Mouse (Mus musculus) cerebellum, adult 2 months (tissue): ENCODE results near the gene Carmil3. TPM values are rescaled to one million over a fixed set of nuclear protein-coding genes. Genes with fewer than 3 reads are reported as not detected.

ENCODE experiments used
- DNase-seq, 2 experiments: peaks; one replicate each; pipeline ENCODE4 v3.0.0; 2021
- H3K27ac ChIP-seq: fragments of 200-500 bp; 2 replicates; pipeline ENCODE4 v1.5.1; 2012; ENCODE audit warnings: low read length, control low read depth, inconsistent platforms; ENCODE audit not compliant: insufficient read depth
- H3K27me3 ChIP-seq: fragments of 200-500 bp; 2 replicates; pipeline ENCODE4 v1.6.1; 2012; ENCODE audit warnings: inconsistent platforms, mild to moderate bottlenecking, low read length, moderate library complexity; ENCODE audit not compliant: control insufficient read depth, insufficient read depth
- H3K4me1 ChIP-seq: fragments of 200-500 bp; 2 replicates; pipeline ENCODE4 v1.6.1; 2011; ENCODE audit warnings: low read length; ENCODE audit not compliant: control insufficient read depth, insufficient read depth
- H3K4me3 ChIP-seq: fragments of 200-500 bp; replicated peaks from 2 replicates; pipeline ENCODE3; 2011; ENCODE audit warnings: mild to moderate bottlenecking, low read depth, low read length, control low read depth; ENCODE audit not compliant: insufficient read depth
- CTCF ChIP-seq: fragments of 200-500 bp; IDR thresholded peaks from 2 replicates; pipeline ENCODE4 v1.5.1; 2011; ENCODE audit warnings: low read depth, mild to moderate bottlenecking, control low read depth, low read length, moderate library complexity, borderline replicate concordance; ENCODE audit not compliant: insufficient read depth
- POLR2A ChIP-seq: fragments of 200-500 bp; IDR thresholded peaks from 2 replicates; pipeline ENCODE4 v1.6.1; 2011; ENCODE audit warnings: low read length, control low read depth, borderline replicate concordance; ENCODE audit not compliant: insufficient read depth
- WGBS: fragments of 180-500 bp; shearing (Covaris S2); methylation state at CpG from one replicate; pipeline ENCODE4 v1.1.7; 2018; 5-methylcytosine and 5-hydroxymethylcytosine counted together
- polyA plus RNA-seq: library from polyadenylated mRNA; depleted of rRNA; stranded (reverse); fragments of >200 nt; gene quantifications from 2 replicates; pipeline ENCODE4 v1.2.3, GENCODE M21; 2012; rRNA removed

Gene Carmil3
- polyA plus RNA-seq, 1 experiment, result 109 TPM

DNA sequence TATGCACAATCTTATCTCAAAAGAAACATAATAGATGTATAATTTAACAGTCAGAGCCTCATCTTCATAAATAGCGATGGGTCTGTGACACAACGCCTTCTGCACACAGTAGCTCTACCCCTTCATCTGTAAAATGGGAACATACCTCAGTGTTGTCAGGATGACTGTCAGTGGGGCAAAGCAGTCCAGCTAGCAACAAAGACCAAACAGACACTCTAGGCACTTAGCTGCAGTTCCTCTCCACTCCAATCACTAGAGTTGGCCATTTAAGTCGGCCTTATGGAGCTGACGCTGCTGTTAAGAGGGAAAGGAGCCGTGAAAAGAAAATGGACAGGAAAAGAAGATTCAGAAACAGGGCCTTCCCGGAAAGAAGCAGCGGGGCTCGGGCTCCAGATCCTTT, 61.3 kb downstream of the Carmil3 start:
- DNase-seq, result no peak
- peaks cover 4% of the 10 kb centered on the region; the same call in 1 of the 2 replicates for H3K4me1 ChIP-seq

DNA sequence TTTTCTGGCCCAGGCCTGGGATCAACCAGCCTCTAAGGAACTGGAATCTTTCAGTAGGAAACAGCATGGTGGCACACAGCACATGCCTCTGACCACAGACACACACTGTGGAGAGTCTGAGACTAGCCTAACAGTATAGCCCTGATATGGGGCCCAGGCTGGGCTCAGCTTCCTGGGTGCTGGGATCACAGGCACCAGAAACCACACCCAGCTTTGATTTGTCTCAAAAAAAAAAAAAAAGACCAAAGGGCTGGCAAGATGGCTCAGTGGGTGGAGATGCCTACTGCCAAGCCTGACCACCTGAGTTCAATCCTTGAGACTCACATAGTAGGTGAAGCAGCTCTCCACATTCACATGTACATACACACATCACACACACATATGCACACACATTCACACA, 64.2 kb downstream of the Carmil3 start:
- H3K27ac ChIP-seq, result no peak overlapping the region
- no peak for DNase-seq
- peaks cover 4% of the 10 kb centered on the region; the same call in 1 of the 2 replicates for H3K4me1 ChIP-seq
- H3K27me3 ChIP-seq, result no peaks in the 10 kb centered on the region
- no peak overlapping the region for H3K4me3 ChIP-seq
- TF ChIP-seq POLR2A (no peak), CTCF (no peak)

More for the DNA sequence above, 61.3 kb downstream of the Carmil3 start:
- H3K27me3 ChIP-seq, result no peaks in the 10 kb centered on the region
- TF ChIP-seq POLR2A (no peak), CTCF (no peak)
- no peak overlapping the region for H3K4me3 ChIP-seq
- 88% methylated on average over 8 of the region's 8 CpGs for WGBS
- no peak overlapping the region for H3K27ac ChIP-seq

DNA sequence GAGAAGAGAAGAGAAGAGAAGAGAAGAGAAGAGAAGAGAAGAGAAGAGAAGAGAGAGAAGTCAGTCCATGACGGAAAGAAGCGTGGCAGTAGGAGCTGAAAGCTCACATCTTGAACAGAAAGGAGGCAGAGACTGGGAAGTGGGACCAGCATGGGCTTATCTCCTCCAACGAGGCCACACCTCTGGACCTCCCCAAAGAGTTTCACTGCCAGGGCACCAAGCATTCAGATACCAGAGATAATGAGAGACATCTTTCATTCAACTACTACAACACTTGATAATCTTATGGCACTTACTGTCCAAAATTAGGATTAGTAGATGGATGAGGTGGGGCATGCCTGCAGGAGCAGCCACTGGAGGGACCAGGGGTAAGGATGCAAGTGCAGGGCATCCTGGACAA, 65.3 kb downstream of the Carmil3 start:
- no peak for TF ChIP-seq POLR2A
- TF ChIP-seq CTCF, result no peak
- Histone ChIP-seq H3K4me1 (no peaks in the 10 kb centered on the region), H3K27me3 (no peaks in the 10 kb centered on the region), H3K4me3 (no peak overlapping the region), H3K27ac (no peak overlapping the region)
- DNase-seq, result no peak
- 82% methylated on average over 3 of the region's 3 CpGs for WGBS

DNA sequence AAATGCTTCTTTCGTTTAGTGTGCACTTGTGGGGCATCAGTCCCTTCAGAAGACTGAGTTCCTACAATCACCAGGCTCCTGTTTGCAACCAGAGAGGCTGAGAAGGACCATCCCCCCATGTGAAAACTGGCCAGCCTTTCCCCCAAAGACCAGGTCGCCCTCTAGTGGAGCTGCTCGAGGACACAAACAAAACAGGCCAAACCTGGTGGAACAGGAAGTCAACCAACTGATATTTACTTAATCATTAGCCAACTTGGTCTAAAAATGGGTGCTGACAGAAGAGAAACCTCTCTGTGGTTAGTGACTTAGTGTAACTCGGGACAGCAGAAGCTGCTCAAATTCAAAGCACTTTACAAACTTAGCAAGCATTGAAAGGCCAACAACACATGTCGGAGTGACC, 66.6 kb downstream of the Carmil3 start:
- no peak overlapping the region for H3K27ac ChIP-seq
- DNase-seq, result peak; percentile 74 to 80
- TF ChIP-seq POLR2A (no peak), CTCF (peak; percentile 87)
- no peaks in the 10 kb centered on the region for H3K27me3 ChIP-seq
- H3K4me3 ChIP-seq, result no peak overlapping the region
- peaks cover 4% of the 10 kb centered on the region; the same call in 1 of the 2 replicates for H3K4me1 ChIP-seq
- whole genome bisulfite sequencing, result 25% methylated on average over 5 of the region's 5 CpGs

DNA sequence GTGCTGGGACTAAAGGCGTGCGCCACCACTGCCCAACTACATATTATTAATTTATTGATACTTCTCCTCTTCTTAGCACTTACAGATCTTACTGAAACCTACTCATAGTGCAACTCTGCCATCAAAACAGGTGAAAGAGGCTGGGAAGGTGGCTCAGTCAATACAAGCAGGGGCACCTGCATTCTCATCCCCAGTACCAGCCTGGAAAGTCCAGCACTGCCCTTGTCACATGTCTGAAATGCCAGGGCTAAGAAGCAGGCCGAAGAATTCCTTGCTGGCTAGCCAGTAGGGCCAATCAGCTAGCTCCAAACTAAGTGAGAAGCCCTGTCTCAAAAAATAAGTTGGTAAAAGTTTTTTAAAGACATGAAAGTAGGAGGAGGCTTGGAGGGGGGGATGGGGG, 67.1 kb downstream of the Carmil3 start:
- 93% methylated on average over 3 of the region's 3 CpGs for WGBS
- Histone ChIP-seq H3K4me1 (peaks cover 5% of the 10 kb centered on the region; the same call in 1 of the 2 replicates), H3K4me3 (no peak overlapping the region), H3K27me3 (no peaks in the 10 kb centered on the region), H3K27ac (no peak overlapping the region)
- DNase-seq, result no peak
- TF ChIP-seq POLR2A, result no peak
- TF ChIP-seq CTCF, result no peak

Other genes starting within 250 kb of the Carmil3 start
- gene Dhrs4, start 11.9 kb upstream of the Carmil3 start, polyA plus RNA-seq, result 18.5 and 18.7 TPM in 2 replicates
- 39.8 and 56.8 TPM in 2 replicates for gene Cpne6, start 19.8 kb downstream of the Carmil3 start, polyA plus RNA-seq
- gene Nrl, start 34.3 kb downstream of the Carmil3 start, polyA plus RNA-seq, result 0.33 and 0.56 TPM in 2 replicates
- 44.8 and 49.3 TPM in 2 replicates for gene Pck2, start 49.6 kb downstream of the Carmil3 start, polyA plus RNA-seq
- gene Dcaf11, start 69.4 kb downstream of the Carmil3 start, polyA plus RNA-seq, result 115 and 127 TPM in 2 replicates
- gene A730061H03Rik, start 69.8 kb downstream of the Carmil3 start, polyA plus RNA-seq, result 0.97 TPM in 2 replicates
- gene Fitm1, start 85.0 kb downstream of the Carmil3 start, polyA plus RNA-seq, result not detected in 2 replicates
- 38.4 and 40.7 TPM in 2 replicates for gene Psme1, start 87.5 kb downstream of the Carmil3 start, polyA plus RNA-seq
- gene Emc9, start 94.7 kb downstream of the Carmil3 start, polyA plus RNA-seq, result 90.9 and 92.8 TPM in 2 replicates
- gene Psme2, start 100.5 kb downstream of the Carmil3 start, polyA plus RNA-seq, result 43.1 and 46.8 TPM in 2 replicates
- gene Rnf31, start 101.1 kb downstream of the Carmil3 start, polyA plus RNA-seq, result 31.1 and 32.9 TPM in 2 replicates
- 18.4 and 20.3 TPM in 2 replicates for gene Irf9, start 112.9 kb downstream of the Carmil3 start, polyA plus RNA-seq
- 71.2 and 79.1 TPM in 2 replicates for gene Rec8, start 127.4 kb downstream of the Carmil3 start, polyA plus RNA-seq
- 150 and 151 TPM in 2 replicates for gene Ipo4, start 145.3 kb downstream of the Carmil3 start, polyA plus RNA-seq
- 4.9 and 5.6 TPM in 2 replicates for gene Gm49378, start 147.2 kb downstream of the Carmil3 start, polyA plus RNA-seq
- gene Tm9sf1, start 153.2 kb downstream of the Carmil3 start, polyA plus RNA-seq, result 35.3 and 40.1 TPM in 2 replicates
- gene Tssk4, start 159.5 kb downstream of the Carmil3 start, polyA plus RNA-seq, result 0.40 and 0.61 TPM in 2 replicates
- 44.8 and 44.9 TPM in 2 replicates for gene Mdp1, start 169.9 kb downstream of the Carmil3 start, polyA plus RNA-seq
- gene Gmpr2, start 181.3 kb downstream of the Carmil3 start, polyA plus RNA-seq, result 29.2 and 29.6 TPM in 2 replicates
- gene Nedd8, start 181.5 kb downstream of the Carmil3 start, polyA plus RNA-seq, result 414 and 434 TPM in 2 replicates
- gene Tinf2, start 191.2 kb downstream of the Carmil3 start, polyA plus RNA-seq, result 36.0 and 38.5 TPM in 2 replicates
- gene Tgm1, start 223.3 kb downstream of the Carmil3 start, polyA plus RNA-seq, result 0.07 and 0.08 TPM in 2 replicates
- gene Rabggta, start 231.6 kb downstream of the Carmil3 start, polyA plus RNA-seq, result 64.1 and 66.8 TPM in 2 replicates